Mouse (Mus musculus): Measurements from ENCODE around the gene Ercc2. TPM values are rescaled to one million over a fixed set of nuclear protein-coding genes. Genes with fewer than 3 reads are reported as not detected.
A peak's percentile ranks its signal among the peaks of the same experiment; 100 is the strongest.

The Ercc2 gene
- polyA plus RNA-seq, 1 experiment from 2014 or later, result 11.8 TPM

GRCm38 (mm10) chr7:19357381-19358375 is 24.1 kb upstream of the Ercc2 start:
- Histone ChIP-seq H3K36me3 (ENCODE audit: control insufficient read depth, insufficient read depth, low read length) (peaks cover 18% of the 10 kb centered on the region; the same call in 1 of the 2 replicates), H3K4me2 (ENCODE audit: low read depth, low read length) (peak overlapping the region; percentile 87), H3K4me3 (replicated peaks; ENCODE audit: low read length) (peak overlapping the region; percentile 73; the same call in 1 of the 2 replicates), H3K27ac (ENCODE audit: low read length) (no peak overlapping the region), H3K9ac (ENCODE audit: low read length) (peak overlapping the region; percentile 81; the same call in 1 of the 2 replicates), H3K4me1 (ENCODE audit: control insufficient read depth, insufficient read depth, low read length) (peaks cover 28% of the 10 kb centered on the region), H3K27me3 (ENCODE audit: control insufficient read depth, insufficient read depth, low read length) (no peaks in the 10 kb centered on the region), H3K9me3 (replicated peaks; ENCODE audit: control insufficient read depth, low read length) (no peaks in the 10 kb centered on the region)
- no peak for ATAC-seq (ENCODE audit: insufficient read depth, low FRiP score)
- WGBS, result 92% methylated on average over 25 of the region's 25 CpGs

- H3K9me3 ChIP-seq (replicated peaks; ENCODE audit: control insufficient read depth, low read length), result no peaks in the 10 kb centered on the region
- H3K36me3 ChIP-seq (ENCODE audit: control insufficient read depth, insufficient read depth, low read length), result 0 out of 2 replicates have a peak, but pooled peaks cover 14% of the 10 kb centered on the region
- peak overlapping the region; percentile 81 for H3K9ac ChIP-seq (ENCODE audit: low read length)
- 0 out of 2 replicates have a peak overlapping the region, but pooled peaks have one; percentile 70 for H3K27ac ChIP-seq (ENCODE audit: low read length)
- H3K4me2 ChIP-seq (ENCODE audit: low read depth, low read length), result peak overlapping the region; percentile 87
- 9% methylated on average over 13 of the region's 13 CpGs for WGBS
- no peak for ATAC-seq (ENCODE audit: insufficient read depth, low FRiP score)
- no peaks in the 10 kb centered on the region for H3K27me3 ChIP-seq (ENCODE audit: control insufficient read depth, insufficient read depth, low read length)
- H3K4me1 ChIP-seq (ENCODE audit: control insufficient read depth, insufficient read depth, low read length), result peaks cover 31% of the 10 kb centered on the region
- H3K4me3 ChIP-seq (replicated peaks; ENCODE audit: low read length), result peak overlapping the region; percentile 73
These were observed 23.2 kb upstream of the Ercc2 start for GRCm38 (mm10) chr7:19358634-19359033.

GRCm38 (mm10) chr7:19359299-19359891 is 22.4 kb upstream of the Ercc2 start, which contains the start of the genes Cd3eap and Ppp1r13l:
Gene Cd3eap (minus strand): TSS chr7:19359483.
Gene Ppp1r13l (plus strand): TSS chr7:19359749.
- WGBS, result under 1% methylated on average over 31 of the region's 31 CpGs
- Histone ChIP-seq H3K9ac (ENCODE audit: low read length) (peak within 1 kb of the TSS; percentile 81), H3K4me2 (ENCODE audit: low read depth, low read length) (peak within 1 kb of the TSS; percentile 87), H3K4me1 (ENCODE audit: control insufficient read depth, insufficient read depth, low read length) (peaks cover 36% of the 10 kb centered on the region), H3K36me3 (ENCODE audit: control insufficient read depth, insufficient read depth, low read length) (0 out of 2 replicates have a peak, but pooled peaks cover 11% of the 10 kb centered on the region), H3K9me3 (replicated peaks; ENCODE audit: control insufficient read depth, low read length) (no peaks in the 10 kb centered on the region), H3K27ac (ENCODE audit: low read length) (peak within 1 kb of the TSS; percentile 70), H3K4me3 (replicated peaks; ENCODE audit: low read length) (peak within 1 kb of the TSS; percentile 73), H3K27me3 (ENCODE audit: control insufficient read depth, insufficient read depth, low read length) (no peaks in the 10 kb centered on the region)
- ATAC-seq (ENCODE audit: insufficient read depth, low FRiP score), result peak; percentile 65

- peak overlapping the region; percentile 87 for H3K4me2 ChIP-seq (ENCODE audit: low read depth, low read length)
- H3K4me1 ChIP-seq (ENCODE audit: control insufficient read depth, insufficient read depth, low read length), result peaks cover 36% of the 10 kb centered on the region
- no peaks in the 10 kb centered on the region for H3K9me3 ChIP-seq (replicated peaks; ENCODE audit: control insufficient read depth, low read length)
- H3K9ac ChIP-seq (ENCODE audit: low read length), result peak overlapping the region; percentile 81
- peak; percentile 66 for ATAC-seq (ENCODE audit: insufficient read depth, low FRiP score)
- no peaks in the 10 kb centered on the region for H3K27me3 ChIP-seq (ENCODE audit: control insufficient read depth, insufficient read depth, low read length)
- peak overlapping the region; percentile 70 for H3K27ac ChIP-seq (ENCODE audit: low read length)
- 0 out of 2 replicates have a peak, but pooled peaks cover 9% of the 10 kb centered on the region for H3K36me3 ChIP-seq (ENCODE audit: control insufficient read depth, insufficient read depth, low read length)
- WGBS, result under 1% methylated on average over 44 of the region's 45 CpGs
- H3K4me3 ChIP-seq (replicated peaks; ENCODE audit: low read length), result peak overlapping the region; percentile 73
These were observed 21.7 kb upstream of the Ercc2 start for GRCm38 (mm10) chr7:19359892-19360641.

GRCm38 (mm10) chr7:19360944-19361343 is 20.9 kb upstream of the Ercc2 start:
- Histone ChIP-seq H3K4me1 (ENCODE audit: control insufficient read depth, insufficient read depth, low read length) (peaks cover 36% of the 10 kb centered on the region), H3K27ac (ENCODE audit: low read length) (peak overlapping the region; percentile 82), H3K4me3 (replicated peaks; ENCODE audit: low read length) (peak overlapping the region; percentile 73), H3K36me3 (ENCODE audit: control insufficient read depth, insufficient read depth, low read length) (0 out of 2 replicates have a peak, but pooled peaks cover 6% of the 10 kb centered on the region), H3K4me2 (ENCODE audit: low read depth, low read length) (peak overlapping the region; percentile 87), H3K9me3 (replicated peaks; ENCODE audit: control insufficient read depth, low read length) (no peaks in the 10 kb centered on the region), H3K9ac (ENCODE audit: low read length) (peak overlapping the region; percentile 81), H3K27me3 (ENCODE audit: control insufficient read depth, insufficient read depth, low read length) (no peaks in the 10 kb centered on the region)
- WGBS, result under 1% methylated on average over 27 of the region's 27 CpGs
- ATAC-seq (ENCODE audit: insufficient read depth, low FRiP score), result peak; percentile 78

- Histone ChIP-seq H3K9me3 (replicated peaks; ENCODE audit: control insufficient read depth, low read length) (no peaks in the 10 kb centered on the region), H3K27me3 (ENCODE audit: control insufficient read depth, insufficient read depth, low read length) (no peaks in the 10 kb centered on the region), H3K36me3 (ENCODE audit: control insufficient read depth, insufficient read depth, low read length) (no peaks in the 10 kb centered on the region), H3K4me2 (ENCODE audit: low read depth, low read length) (peak overlapping the region; percentile 87), H3K4me3 (replicated peaks; ENCODE audit: low read length) (peak overlapping the region; percentile 73), H3K27ac (ENCODE audit: low read length) (peak overlapping the region; percentile 82), H3K4me1 (ENCODE audit: control insufficient read depth, insufficient read depth, low read length) (peaks cover 36% of the 10 kb centered on the region), H3K9ac (ENCODE audit: low read length) (peak overlapping the region; percentile 81)
- ATAC-seq (ENCODE audit: insufficient read depth, low FRiP score), result peak; percentile 12; the same call in 1 of the 2 replicates
- WGBS, result 11% methylated on average over 16 of the region's 16 CpGs
These were observed 20.1 kb upstream of the Ercc2 start for GRCm38 (mm10) chr7:19361720-19362119.

GRCm38 (mm10) chr7:19362276-19362675 is 19.5 kb upstream of the Ercc2 start:
- Histone ChIP-seq H3K4me3 (replicated peaks; ENCODE audit: low read length) (peak overlapping the region; percentile 73), H3K27me3 (ENCODE audit: control insufficient read depth, insufficient read depth, low read length) (no peaks in the 10 kb centered on the region), H3K9me3 (replicated peaks; ENCODE audit: control insufficient read depth, low read length) (no peaks in the 10 kb centered on the region), H3K9ac (ENCODE audit: low read length) (peak overlapping the region; percentile 81), H3K4me1 (ENCODE audit: control insufficient read depth, insufficient read depth, low read length) (peaks cover 36% of the 10 kb centered on the region), H3K27ac (ENCODE audit: low read length) (peak overlapping the region; percentile 82), H3K36me3 (ENCODE audit: control insufficient read depth, insufficient read depth, low read length) (no peaks in the 10 kb centered on the region), H3K4me2 (ENCODE audit: low read depth, low read length) (peak overlapping the region; percentile 87)
- WGBS, result 43% methylated on average over 4 of the region's 4 CpGs
- ATAC-seq (ENCODE audit: insufficient read depth, low FRiP score), result no peak

GRCm38 (mm10) chr7:19363881-19364280 is 17.9 kb upstream of the Ercc2 start:
- H3K9ac ChIP-seq (ENCODE audit: low read length), result peak overlapping the region; percentile 13; the same call in 1 of the 2 replicates
- no peaks in the 10 kb centered on the region for H3K36me3 ChIP-seq (ENCODE audit: control insufficient read depth, insufficient read depth, low read length)
- no peaks in the 10 kb centered on the region for H3K27me3 ChIP-seq (ENCODE audit: control insufficient read depth, insufficient read depth, low read length)
- H3K9me3 ChIP-seq (replicated peaks; ENCODE audit: control insufficient read depth, low read length), result no peaks in the 10 kb centered on the region
- peak overlapping the region; percentile 87; the same call in 1 of the 2 replicates for H3K4me2 ChIP-seq (ENCODE audit: low read depth, low read length)
- H3K4me1 ChIP-seq (ENCODE audit: control insufficient read depth, insufficient read depth, low read length), result peaks cover 21% of the 10 kb centered on the region
- peak overlapping the region; percentile 82 for H3K27ac ChIP-seq (ENCODE audit: low read length)
- peak; percentile 41; the same call in 1 of the 2 replicates for ATAC-seq (ENCODE audit: insufficient read depth, low FRiP score)
- no peak overlapping the region; the same call in 1 of the 2 replicates for H3K4me3 ChIP-seq (replicated peaks; ENCODE audit: low read length)
- 4% methylated on average over 18 of the region's 18 CpGs for WGBS
